Comparison of ENCODE assay signal across 8 mouse cellular contexts in the genomic region with DNA sequence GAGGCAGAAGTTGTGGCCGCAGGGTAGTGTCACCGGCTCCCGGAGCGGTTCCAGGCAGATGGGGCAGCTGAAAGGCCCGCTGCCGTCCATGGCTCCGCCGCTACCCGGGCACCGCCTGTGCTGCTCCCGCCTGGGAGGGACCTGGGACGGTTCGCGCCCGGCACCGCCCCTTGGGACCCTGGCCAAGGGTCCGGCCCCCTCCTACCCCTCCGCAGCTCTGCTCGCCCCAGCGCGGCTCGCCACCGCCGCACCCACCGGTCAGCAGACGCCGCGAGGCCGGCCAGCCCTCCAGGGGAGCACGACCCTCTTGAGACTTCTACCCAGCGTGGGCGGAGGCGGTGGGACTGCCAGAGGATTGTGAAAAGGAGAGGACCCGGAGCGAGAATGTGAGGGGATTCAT. TPM values are rescaled to one million over a fixed set of nuclear protein-coding genes. Genes with fewer than 3 reads are reported as not detected.
DNase-seq lines count a peak whose midpoint lies in the region; ATAC-seq and TF ChIP-seq lines count a peak whose summit lies in the region.

No protein-coding gene starts in this region.

- H3K27me3 ChIP-seq in spleen, adult 2 months (ENCODE audit: control insufficient read depth, insufficient read depth, low read length), result peaks cover 9% of the 10 kb centered on the region
- peaks cover 33% of the 10 kb centered on the region for H3K27me3 ChIP-seq in hindbrain, postnatal 0 days (ENCODE audit: insufficient read depth, low read length)
- H3K27me3 ChIP-seq in liver, embryonic 13.5 days, result peaks cover 69% of the 10 kb centered on the region
- peaks cover 43% of the 10 kb centered on the region for H3K27me3 ChIP-seq in neural tube, embryonic 14.5 days (ENCODE audit: control insufficient read depth, insufficient read depth, low read length)

- peak overlapping the region; percentile 72 for H3K27ac ChIP-seq in spleen, adult 2 months (ENCODE audit: insufficient read depth, low read length)
- 0 out of 2 replicates have a peak overlapping the region, but pooled peaks have one; percentile 22 for H3K27ac ChIP-seq in hindbrain, postnatal 0 days
- H3K27ac ChIP-seq in liver, embryonic 13.5 days, result peak overlapping the region; percentile 18
- H3K27ac ChIP-seq in neural tube, embryonic 14.5 days (ENCODE audit: low read depth, low read length), result no peak overlapping the region

- no peaks in the 10 kb centered on the region for H3K9me3 ChIP-seq in hindbrain, postnatal 0 days (ENCODE audit: low read length)
- no peaks in the 10 kb centered on the region for H3K9me3 ChIP-seq in liver, embryonic 13.5 days (replicated peaks)
- no peaks in the 10 kb centered on the region for H3K9me3 ChIP-seq in neural tube, embryonic 14.5 days (ENCODE audit: control insufficient read depth, low read length)

- peak overlapping the region; percentile 55 for H3K4me3 ChIP-seq in spleen, adult 2 months (ENCODE audit: extremely low read depth, insufficient read depth, insufficient read length)
- H3K4me3 ChIP-seq in hindbrain, postnatal 0 days (ENCODE audit: low read length), result peak overlapping the region; percentile 41
- peak overlapping the region; percentile 59 for H3K4me3 ChIP-seq in liver, embryonic 13.5 days (replicated peaks)
- H3K4me3 ChIP-seq in neural tube, embryonic 14.5 days (ENCODE audit: low read depth, low read length), result peak overlapping the region; percentile 25

- ATAC-seq in hindbrain, postnatal 0 days, result no peak; the same call in 1 of the 2 replicates
- ATAC-seq in liver, embryonic 13.5 days (ENCODE audit: low read depth), result peak; percentile 21; the same call in 1 of the 2 replicates
- no peak; the same call in 1 of the 2 replicates for ATAC-seq in neural tube, embryonic 14.5 days (ENCODE audit: low read depth)

- DNase-seq in spleen, adult 2 months (ENCODE audit: low read depth in 1 of 2, low spot score in 2 of 2), result no peak
- no peak for DNase-seq in spleen, postnatal 14 days (ENCODE audit: low spot score in 2 of 2)
- peak; percentile 90 for DNase-seq in gastrocnemius, postnatal 25 days
- peak; percentile 41 for DNase-seq in hindbrain, postnatal 0 days (ENCODE audit: low spot score)
- no peak for DNase-seq in liver, embryonic 13.5 days
- DNase-seq in thymus, postnatal 4 days, result no peak
- DNase-seq in cerebellum, postnatal 25 days, result no peak

- H3K36me3 ChIP-seq in spleen, adult 2 months (ENCODE audit: control insufficient read depth, insufficient read depth, low read length), result no peaks in the 10 kb centered on the region
- H3K36me3 ChIP-seq in hindbrain, postnatal 0 days (ENCODE audit: insufficient read depth, low read length), result no peaks in the 10 kb centered on the region
- H3K36me3 ChIP-seq in liver, embryonic 13.5 days, result no peaks in the 10 kb centered on the region
- no peaks in the 10 kb centered on the region for H3K36me3 ChIP-seq in neural tube, embryonic 14.5 days (ENCODE audit: control insufficient read depth, insufficient read depth, low read length)

- peak overlapping the region; percentile 59 for H3K4me2 ChIP-seq in hindbrain, postnatal 0 days (ENCODE audit: low read depth, low read length)
- H3K4me2 ChIP-seq in liver, embryonic 13.5 days, result peak overlapping the region; percentile 69
- peak overlapping the region; percentile 45 for H3K4me2 ChIP-seq in neural tube, embryonic 14.5 days (ENCODE audit: low read depth, low read length)

- peaks cover 10% of the 10 kb centered on the region for H3K4me1 ChIP-seq in spleen, adult 2 months (ENCODE audit: control insufficient read depth, insufficient read depth, insufficient read length)
- 0 out of 2 replicates have a peak, but pooled peaks cover 9% of the 10 kb centered on the region for H3K4me1 ChIP-seq in hindbrain, postnatal 0 days (ENCODE audit: insufficient read depth, low read length)
- H3K4me1 ChIP-seq in liver, embryonic 13.5 days (replicated peaks), result peaks cover 54% of the 10 kb centered on the region
- peaks cover 3% of the 10 kb centered on the region; the same call in 1 of the 2 replicates for H3K4me1 ChIP-seq in neural tube, embryonic 14.5 days (ENCODE audit: control insufficient read depth, insufficient read depth, low read length)

- no peak for TF ChIP-seq POLR2A in spleen, adult 2 months (IDR thresholded peaks at IDR 0.05; ENCODE audit: low read depth, low read length)

- WGBS in spleen, adult 2 months, result 4% methylated on average over 29 of the region's 35 CpGs
- 3% methylated on average over 34 of the region's 35 CpGs for WGBS in hindbrain, postnatal 0 days
- WGBS in liver, embryonic 13.5 days (ENCODE audit: insufficient replicate concordance), result 3% methylated on average over 30 of the region's 35 CpGs
- under 1% methylated on average over 35 of the region's 35 CpGs for WGBS in neural tube, embryonic 14.5 days

- H3K9ac ChIP-seq in hindbrain, postnatal 0 days (replicated peaks; ENCODE audit: low read length), result peak overlapping the region; percentile 18; the same call in 1 of the 2 replicates
- peak overlapping the region; percentile 62 for H3K9ac ChIP-seq in liver, embryonic 13.5 days
- H3K9ac ChIP-seq in neural tube, embryonic 14.5 days (replicated peaks; ENCODE audit: low read depth, low read length), result peak overlapping the region; percentile 34; the same call in 1 of the 2 replicates

- no peak for TF ChIP-seq CTCF in spleen, adult 2 months (IDR thresholded peaks at IDR 0.05; ENCODE audit: extremely low read depth, insufficient read depth, insufficient read length, insufficient replicate concordance)
- no peak for TF ChIP-seq CTCF in hindbrain, postnatal 0 days (IDR thresholded peaks at IDR 0.05; ENCODE audit: low read depth)

RNA-seq across cellular contexts. Expression of a gene that starts 16.9 kb away (rescaled TPM):
- polyA plus RNA-seq in spleen, adult 2 months (2012; rRNA removed), result 19.4 and 26.1 TPM in 2 replicates
- total RNA-seq in gastrocnemius, postnatal 25 days (2021), result 10 to 100 TPM in 1 of 2 experiments, 1 to 10 TPM in 1; 7.9 to 14.5 TPM
- 14.2 and 17.0 TPM in 2 replicates for total RNA-seq in hindbrain, postnatal 0 days (2014; rRNA removed)
- polyA plus RNA-seq in hindbrain, postnatal 0 days (2015; fragmentation: Nextera tagmentation; extraction: Ambion mirVana), result 9.5 and 10.1 TPM in 2 replicates
- 3.7 and 4.0 TPM in 2 replicates for polyA plus RNA-seq in liver, embryonic 13.5 days (2015; fragmentation: Nextera tagmentation; extraction: Ambion mirVana)
- 3.5 and 4.0 TPM in 2 replicates for polyA plus RNA-seq in neural tube, embryonic 14.5 days (2014; fragmentation: Nextera tagmentation; extraction: Ambion mirVana)

RNA-seq across cellular contexts. Expression of a gene that starts 20.8 kb away (rescaled TPM):
- polyA plus RNA-seq in spleen, adult 2 months (2012; rRNA removed), result 23.7 and 26.0 TPM in 2 replicates
- 1 to 10 TPM; 5.1 to 5.4 TPM for total RNA-seq in gastrocnemius, postnatal 25 days (2021)
- total RNA-seq in hindbrain, postnatal 0 days (2014; rRNA removed), result 8.2 and 9.6 TPM in 2 replicates
- polyA plus RNA-seq in hindbrain, postnatal 0 days (2015; fragmentation: Nextera tagmentation; extraction: Ambion mirVana), result 2.4 TPM in 2 replicates
- 1.1 and 1.4 TPM in 2 replicates for polyA plus RNA-seq in liver, embryonic 13.5 days (2015; fragmentation: Nextera tagmentation; extraction: Ambion mirVana)
- 3.1 TPM in 2 replicates for polyA plus RNA-seq in neural tube, embryonic 14.5 days (2014; fragmentation: Nextera tagmentation; extraction: Ambion mirVana)

RNA-seq across cellular contexts. Expression of a gene that starts 23.3 kb away (rescaled TPM):
- polyA plus RNA-seq in spleen, adult 2 months (2012; rRNA removed), result 135 and 162 TPM in 2 replicates
- total RNA-seq in gastrocnemius, postnatal 25 days (2021), result 10 to 100 TPM; 58.1 to 64.4 TPM
- total RNA-seq in hindbrain, postnatal 0 days (2014; rRNA removed), result 146 and 171 TPM in 2 replicates
- polyA plus RNA-seq in hindbrain, postnatal 0 days (2015; fragmentation: Nextera tagmentation; extraction: Ambion mirVana), result 206 and 234 TPM in 2 replicates
- polyA plus RNA-seq in liver, embryonic 13.5 days (2015; fragmentation: Nextera tagmentation; extraction: Ambion mirVana), result 58.9 and 81.2 TPM in 2 replicates
- polyA plus RNA-seq in neural tube, embryonic 14.5 days (2014; fragmentation: Nextera tagmentation; extraction: Ambion mirVana), result 161 and 177 TPM in 2 replicates

RNA-seq across cellular contexts. Expression of a gene that starts 28.5 kb away (rescaled TPM):
- polyA plus RNA-seq in spleen, adult 2 months (2012; rRNA removed), result 37.3 and 40.3 TPM in 2 replicates
- 10 to 100 TPM; 48.7 to 50.8 TPM for total RNA-seq in gastrocnemius, postnatal 25 days (2021)
- 83.9 and 94.0 TPM in 2 replicates for total RNA-seq in hindbrain, postnatal 0 days (2014; rRNA removed)
- polyA plus RNA-seq in hindbrain, postnatal 0 days (2015; fragmentation: Nextera tagmentation; extraction: Ambion mirVana), result 71.9 and 73.3 TPM in 2 replicates
- 66.6 and 70.9 TPM in 2 replicates for polyA plus RNA-seq in liver, embryonic 13.5 days (2015; fragmentation: Nextera tagmentation; extraction: Ambion mirVana)
- 81.5 and 91.0 TPM in 2 replicates for polyA plus RNA-seq in neural tube, embryonic 14.5 days (2014; fragmentation: Nextera tagmentation; extraction: Ambion mirVana)

RNA-seq across cellular contexts. Expression of a gene that starts 32.4 kb away (rescaled TPM):
- 49.4 and 65.0 TPM in 2 replicates for polyA plus RNA-seq in spleen, adult 2 months (2012; rRNA removed)
- under 1 TPM; 0.16 to 0.38 TPM for total RNA-seq in gastrocnemius, postnatal 25 days (2021)
- 0.65 and 1.3 TPM in 2 replicates for total RNA-seq in hindbrain, postnatal 0 days (2014; rRNA removed)
- polyA plus RNA-seq in hindbrain, postnatal 0 days (2015; fragmentation: Nextera tagmentation; extraction: Ambion mirVana), result 0.65 and 0.96 TPM in 2 replicates
- polyA plus RNA-seq in liver, embryonic 13.5 days (2015; fragmentation: Nextera tagmentation; extraction: Ambion mirVana), result 31.6 and 32.7 TPM in 2 replicates
- 0.88 and 0.98 TPM in 2 replicates for polyA plus RNA-seq in neural tube, embryonic 14.5 days (2014; fragmentation: Nextera tagmentation; extraction: Ambion mirVana)

Comparison
In these comparisons a context has a peak if more than half of its experiments do, and no peak if none do; other contexts are left out.
1. DNase-seq: peak in gastrocnemius, postnatal 25 days (single experiment) and hindbrain, postnatal 0 days (single experiment); none in spleen, adult 2 months (0 of 2), spleen, postnatal 14 days (0 of 2), liver, embryonic 13.5 days (single experiment), thymus, postnatal 4 days (single experiment) and cerebellum, postnatal 25 days (0 of 2).
2. Peak in every context shown above with its lines, with median percentiles within 50 percentile points of each other: H3K4me3 ChIP-seq, H3K4me2 ChIP-seq and H3K9ac ChIP-seq.